Mouse (Mus musculus) kidney, postnatal 25 days (tissue): ENCODE results near the gene Gm20388.

Experiments used
- DNase-seq, 2 experiments: peaks; one replicate each; pipeline ENCODE4 v3.0.0; 2021; ENCODE audit warnings: mixed read lengths in 2 of 2

The Gm20388 gene

GRCm38 (mm10) chr8:121804829-121805228, 1894.2 kb downstream of the Gm20388 start:
- no peak for DNase-seq

GRCm38 (mm10) chr8:121806126-121806525, 1895.5 kb downstream of the Gm20388 start:
- DNase-seq: no peak

GRCm38 (mm10) chr8:121808032-121808431, 1897.4 kb downstream of the Gm20388 start:
- DNase-seq: no peak

- no peak for DNase-seq
Observed at GRCm38 (mm10) chr8:121809524-121810155, 1899.0 kb downstream of the Gm20388 start.

GRCm38 (mm10) chr8:121811502-121811901, 1900.9 kb downstream of the Gm20388 start:
- no peak for DNase-seq

- DNase-seq: no peak
Observed at GRCm38 (mm10) chr8:121811931-121812570, 1901.4 kb downstream of the Gm20388 start.

GRCm38 (mm10) chr8:121818226-121818625, 1907.6 kb downstream of the Gm20388 start:
- no peak for DNase-seq

GRCm38 (mm10) chr8:121820840-121821239, 1910.2 kb downstream of the Gm20388 start:
- DNase-seq: no peak

GRCm38 (mm10) chr8:121821320-121821719, 1910.7 kb downstream of the Gm20388 start:
- DNase-seq: no peak

GRCm38 (mm10) chr8:121821770-121822169, 1911.1 kb downstream of the Gm20388 start:
- DNase-seq: no peak

- no peak for DNase-seq
Observed at GRCm38 (mm10) chr8:121827726-121828125, 1917.1 kb downstream of the Gm20388 start.

- no peak for DNase-seq
Observed at GRCm38 (mm10) chr8:121828376-121829023, 1917.9 kb downstream of the Gm20388 start.

- peak; percentile 87 to 91 for DNase-seq
Observed at GRCm38 (mm10) chr8:121829048-121829776, 1918.6 kb downstream of the Gm20388 start, which contains the start of gene Klhdc4. TSS of gene Klhdc4 (minus strand) at chr8:121829569.

- DNase-seq: peak in 1 of 2 experiments; percentile 13
Observed at GRCm38 (mm10) chr8:121829777-121830362, 1919.2 kb downstream of the Gm20388 start.

- no peak for DNase-seq
Observed at GRCm38 (mm10) chr8:121832061-121832460, 1921.4 kb downstream of the Gm20388 start.

- DNase-seq: peak; percentile 57 to 85
Observed at GRCm38 (mm10) chr8:121832503-121832902, 1921.9 kb downstream of the Gm20388 start.

GRCm38 (mm10) chr8:121841242-121841641, 1930.6 kb downstream of the Gm20388 start:
- peak; percentile 37 to 50 for DNase-seq

GRCm38 (mm10) chr8:121842064-121842955, 1931.7 kb downstream of the Gm20388 start:
- peak in 1 of 2 experiments; percentile 17 for DNase-seq

- DNase-seq: peak in 1 of 2 experiments; percentile 3
Observed at GRCm38 (mm10) chr8:121843184-121843733, 1932.6 kb downstream of the Gm20388 start.

- no peak for DNase-seq
Observed at GRCm38 (mm10) chr8:121844765-121845164, 1934.1 kb downstream of the Gm20388 start.

- DNase-seq: peak in 1 of 2 experiments; percentile 3
Observed at GRCm38 (mm10) chr8:121846815-121847214, 1936.2 kb downstream of the Gm20388 start.
